Mouse (Mus musculus) heart, embryonic 10.5 days (tissue): Measurements from ENCODE around the gene Angptl7. TPM values are rescaled to one million over a fixed set of nuclear protein-coding genes. Genes with fewer than 3 reads are reported as not detected.
A peak's percentile ranks its signal among the peaks of the same experiment; 100 is the strongest.

Experiments
- DNase-seq: peaks from one replicate; pipeline ENCODE4 v3.0.0-alpha.2; 2017; ENCODE audit warnings: low spot score
- H3K27ac ChIP-seq: fragments of 300-500 bp; sonication (generic); 2 replicates; pipeline ENCODE4 v1.5.1; 2016; ENCODE audit warnings: mild to moderate bottlenecking
- H3K27me3 ChIP-seq: fragments of 300-500 bp; sonication (generic); 2 replicates; pipeline ENCODE4 v1.6.1; 2016; ENCODE audit warnings: mild to moderate bottlenecking; ENCODE audit not compliant: poor library complexity, insufficient read depth, severe bottlenecking
- H3K36me3 ChIP-seq: fragments of 300-500 bp; sonication (generic); 2 replicates; pipeline ENCODE4 v1.6.1; 2016; ENCODE audit warnings: mild to moderate bottlenecking, moderate library complexity
- H3K4me1 ChIP-seq: fragments of 300-500 bp; sonication (generic); 2 replicates; pipeline ENCODE4 v1.6.1; 2016; ENCODE audit warnings: mild to moderate bottlenecking
- H3K4me3 ChIP-seq: fragments of 300-500 bp; sonication (generic); 2 replicates; pipeline ENCODE4 v1.5.1; 2016; ENCODE audit warnings: mild to moderate bottlenecking, moderate library complexity
- H3K9me3 ChIP-seq: fragments of 300-500 bp; sonication (generic); 2 replicates; pipeline ENCODE4 v1.6.1; 2016; ENCODE audit warnings: mild to moderate bottlenecking, moderate library complexity
- WGBS: fragments of 180-500 bp; shearing (Covaris S2); methylation state at CpG from one replicate; pipeline ENCODE4 v1.1.7; 2016; 5-methylcytosine and 5-hydroxymethylcytosine counted together
- polyA plus RNA-seq: library from polyadenylated mRNA; unstranded; fragments of >200 nt; fragmentation: Nextera tagmentation; extraction: Ambion mirVana; gene quantifications from 2 replicates; pipeline ENCODE4 v1.2.1, GENCODE M21; 2016

Angptl7 gene
- polyA plus RNA-seq, 1 experiment from 2014 or later: 2.8 TPM

DNA sequence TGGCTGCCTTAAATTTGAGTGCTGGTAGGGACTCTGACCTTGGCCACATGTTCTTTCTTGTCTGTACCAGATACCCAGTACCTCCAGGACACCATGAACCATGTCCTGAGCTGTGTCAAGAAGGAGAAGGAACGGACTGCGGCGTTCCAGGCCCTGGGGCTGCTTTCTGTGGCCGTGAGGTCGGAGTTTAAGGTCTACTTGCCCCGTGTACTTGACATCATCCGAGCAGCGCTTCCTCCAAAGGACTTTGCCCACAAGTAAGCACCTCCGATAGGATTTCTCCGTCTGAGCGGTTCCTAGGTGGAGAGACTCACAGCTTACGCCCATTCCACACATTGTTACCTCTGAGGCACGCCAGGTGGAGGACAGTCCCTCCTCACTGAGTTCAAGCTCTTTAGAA, 37.5 kb downstream of the Angptl7 start:
- 95% methylated on average over 13 of the region's 13 CpGs for WGBS
- no peak overlapping the region for H3K4me3 ChIP-seq
- DNase-seq: no peak
- H3K36me3 ChIP-seq: peaks cover 98% of the 10 kb centered on the region
- H3K4me1 ChIP-seq: no peaks in the 10 kb centered on the region
- H3K27ac ChIP-seq: no peak overlapping the region
- H3K9me3 ChIP-seq: no peaks in the 10 kb centered on the region
- H3K27me3 ChIP-seq: no peaks in the 10 kb centered on the region

DNA sequence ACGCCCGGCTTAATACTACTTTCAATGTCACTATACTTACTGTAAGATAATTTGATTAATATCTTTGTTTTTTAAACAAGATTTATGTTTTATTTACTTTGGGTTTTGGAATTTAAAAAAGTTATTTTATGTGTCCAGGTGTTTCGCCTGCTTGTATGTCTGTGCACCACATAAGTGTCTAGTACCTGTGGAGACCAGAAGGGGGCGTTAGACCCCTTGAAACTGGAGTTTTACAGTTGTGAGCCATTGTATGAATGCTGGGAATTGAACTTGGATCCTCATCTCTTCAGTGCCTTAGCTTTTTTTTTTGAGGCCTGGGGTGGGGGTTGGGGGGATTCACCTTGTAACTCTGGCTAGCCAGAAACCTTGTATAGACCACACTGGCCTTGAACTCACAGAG, 38.5 kb downstream of the Angptl7 start:
- no peaks in the 10 kb centered on the region for H3K27me3 ChIP-seq
- DNase-seq: no peak
- no peaks in the 10 kb centered on the region for H3K4me1 ChIP-seq
- WGBS: 81% methylated on average over 4 of the region's 4 CpGs
- peaks cover 100% of the 10 kb centered on the region for H3K36me3 ChIP-seq
- H3K27ac ChIP-seq: no peak overlapping the region
- H3K9me3 ChIP-seq: no peaks in the 10 kb centered on the region
- no peak overlapping the region for H3K4me3 ChIP-seq

DNA sequence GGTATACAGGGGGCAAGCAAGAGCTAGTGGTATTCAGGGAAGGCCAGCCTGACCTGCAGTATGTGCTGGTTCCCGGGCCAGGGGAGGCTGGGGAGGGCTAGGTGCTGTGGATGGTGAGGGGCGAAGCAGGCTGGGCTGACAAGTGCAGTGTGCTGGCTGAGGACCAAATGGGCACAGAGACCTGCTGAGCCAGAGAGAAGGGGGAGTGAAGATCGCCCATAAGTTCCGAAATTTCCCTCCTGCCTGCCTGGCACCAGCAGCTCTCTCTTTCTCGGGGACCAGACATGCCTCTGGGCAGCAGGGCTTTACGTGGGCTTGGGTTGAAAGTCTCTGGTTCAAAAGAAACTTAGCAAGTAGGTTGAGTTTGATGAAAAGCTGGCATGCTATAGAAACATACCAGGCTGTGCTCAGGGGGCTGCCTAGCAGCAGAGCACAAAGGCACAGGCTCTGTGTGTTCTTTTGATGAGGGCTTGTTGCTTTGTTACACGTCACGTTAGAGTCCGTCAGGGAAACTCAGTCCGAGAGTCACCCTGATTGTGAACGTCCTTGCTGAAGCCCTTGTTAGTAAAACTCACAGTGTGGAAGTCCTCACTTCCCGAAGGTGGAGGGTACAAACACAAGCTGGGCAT, 39.5 kb downstream of the Angptl7 start:
- H3K36me3 ChIP-seq: peaks cover 100% of the 10 kb centered on the region
- H3K27me3 ChIP-seq: no peaks in the 10 kb centered on the region
- 95% methylated on average over 12 of the region's 12 CpGs for WGBS

DNA sequence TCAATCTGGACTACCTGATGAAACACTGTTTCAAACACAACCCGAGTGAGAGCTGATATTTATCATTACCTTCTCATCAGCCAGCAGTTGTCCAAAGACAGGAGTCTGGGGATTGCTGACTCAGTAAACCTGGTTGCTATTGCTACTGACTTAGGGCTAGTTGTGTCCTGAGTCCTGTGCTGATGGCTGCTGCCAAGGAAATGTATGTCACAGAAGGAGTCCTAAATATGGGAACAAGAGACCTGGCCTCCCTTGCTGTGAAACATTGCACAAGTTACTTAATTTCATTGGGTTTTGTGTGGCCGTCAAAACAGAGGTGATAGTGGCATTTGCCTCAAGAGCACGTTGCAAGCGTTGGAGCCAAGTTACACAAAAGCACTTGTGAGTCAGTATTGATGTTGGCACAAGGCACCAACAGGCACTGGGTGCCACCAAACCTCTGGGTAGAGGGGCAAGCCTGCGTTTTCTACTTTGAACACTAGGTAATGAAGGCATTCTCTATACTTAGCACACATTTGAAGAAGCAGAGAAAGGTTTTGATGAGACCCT, 44.7 kb downstream of the Angptl7 start:
- Histone ChIP-seq H3K4me1 (no peaks in the 10 kb centered on the region), H3K27me3 (no peaks in the 10 kb centered on the region), H3K4me3 (no peak overlapping the region), H3K9me3 (no peaks in the 10 kb centered on the region), H3K36me3 (peaks cover 85% of the 10 kb centered on the region), H3K27ac (no peak overlapping the region)
- WGBS: 90% methylated on average over 5 of the region's 5 CpGs
- no peak for DNase-seq

More for the DNA sequence above, 39.5 kb downstream of the Angptl7 start:
- Histone ChIP-seq H3K4me3 (no peak overlapping the region), H3K9me3 (no peaks in the 10 kb centered on the region), H3K27ac (no peak overlapping the region), H3K4me1 (no peaks in the 10 kb centered on the region)
- DNase-seq: no peak

DNA sequence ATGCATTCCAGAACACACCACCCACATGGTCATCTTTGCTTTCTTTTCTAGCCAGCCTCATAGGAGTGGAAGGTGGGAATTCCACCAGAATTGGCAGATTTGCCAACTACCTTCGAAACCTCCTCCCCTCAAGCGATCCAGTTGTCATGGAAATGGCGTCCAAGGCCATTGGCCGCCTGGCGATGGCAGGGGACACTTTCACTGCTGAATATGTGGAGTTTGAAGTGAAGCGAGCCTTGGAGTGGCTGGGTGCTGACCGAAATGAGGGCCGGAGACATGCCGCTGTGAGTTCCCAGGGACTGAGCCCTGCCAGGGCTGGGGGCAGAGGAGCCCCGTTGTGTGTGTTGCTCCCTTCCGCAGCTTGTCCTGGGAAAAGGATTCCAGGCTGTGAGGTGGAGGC, 46.6 kb downstream of the Angptl7 start:
- WGBS: 92% methylated on average over 11 of the region's 11 CpGs
- H3K36me3 ChIP-seq: peaks cover 67% of the 10 kb centered on the region

DNA sequence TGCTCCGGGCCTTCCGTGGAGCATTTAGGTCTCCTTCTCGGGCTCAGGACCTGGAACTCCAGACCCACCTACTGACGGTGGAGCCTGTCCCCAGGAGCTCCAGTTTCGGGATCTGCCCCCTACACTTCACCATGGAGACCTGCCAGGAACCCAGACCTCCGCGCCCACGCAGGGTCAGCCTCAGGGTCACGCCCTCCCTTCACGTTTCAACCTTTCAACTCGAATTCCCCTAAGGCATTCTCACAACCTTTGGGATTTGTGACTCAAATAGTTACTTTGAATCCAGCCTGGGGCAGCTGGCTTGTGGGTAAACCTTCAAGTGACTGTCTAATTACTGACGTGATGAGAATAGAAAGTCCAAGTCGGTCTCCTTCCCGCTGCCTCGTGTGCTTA, 51.4 kb downstream of the Angptl7 start:
- no peaks in the 10 kb centered on the region for H3K9me3 ChIP-seq
- H3K27me3 ChIP-seq: no peaks in the 10 kb centered on the region
- H3K27ac ChIP-seq: peak overlapping the region; percentile 92
- DNase-seq: no peak
- WGBS: under 1% methylated on average over 15 of the region's 15 CpGs
- H3K36me3 ChIP-seq: peaks cover 18% of the 10 kb centered on the region
- H3K4me1 ChIP-seq: peaks cover 22% of the 10 kb centered on the region
- H3K4me3 ChIP-seq: peak overlapping the region; percentile 98

More for the DNA sequence above, 46.6 kb downstream of the Angptl7 start:
- peaks cover 12% of the 10 kb centered on the region for H3K4me1 ChIP-seq
- H3K27ac ChIP-seq: no peak overlapping the region
- H3K9me3 ChIP-seq: no peaks in the 10 kb centered on the region
- H3K4me3 ChIP-seq: no peak overlapping the region
- no peaks in the 10 kb centered on the region for H3K27me3 ChIP-seq
- no peak for DNase-seq

DNA sequence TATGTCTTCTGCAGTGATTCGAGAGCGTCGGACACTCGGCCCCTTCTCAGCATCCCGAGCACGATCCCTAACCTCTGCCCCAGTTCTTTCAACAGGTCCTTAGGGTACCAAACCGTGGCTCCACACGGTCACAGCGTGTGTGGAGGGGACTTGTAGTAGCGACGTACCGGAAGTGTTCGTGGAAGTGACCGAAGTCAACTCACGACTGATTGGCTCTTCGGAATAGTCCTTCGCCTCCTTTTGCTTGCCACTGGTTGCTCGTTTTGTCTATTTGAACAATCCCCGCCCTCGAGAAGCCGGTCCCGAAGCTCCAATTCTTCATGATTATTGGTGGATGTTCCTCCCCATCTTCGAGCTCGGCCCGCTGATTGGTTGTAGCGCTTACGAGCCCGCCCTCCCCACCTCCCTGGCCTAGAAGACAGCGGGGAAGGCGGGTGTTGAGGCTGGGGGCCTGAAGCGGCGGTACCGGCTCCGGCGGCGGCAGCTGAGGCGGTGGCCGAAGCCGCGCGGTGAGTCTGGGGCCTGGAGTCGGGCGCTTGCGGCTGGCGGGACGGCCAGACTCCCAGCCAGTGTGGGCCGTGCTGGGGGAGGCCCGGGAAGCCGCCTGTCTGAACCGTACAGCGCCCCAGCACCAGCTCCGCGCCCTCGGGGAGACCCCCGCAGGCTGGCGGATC, 51.9 kb downstream of the Angptl7 start, which contains the start of gene Mtor:
Gene Mtor, plus strand, starts transcription at position 433 of the 674 bp plus-strand sequence.
- H3K9me3 ChIP-seq: no peaks in the 10 kb centered on the region
- H3K27ac ChIP-seq: peak within 1 kb of the TSS; percentile 92
- no peaks in the 10 kb centered on the region for H3K27me3 ChIP-seq
- under 1% methylated on average over 56 of the region's 56 CpGs for WGBS
- H3K4me3 ChIP-seq: peak within 1 kb of the TSS; percentile 98
- H3K36me3 ChIP-seq: peaks cover 13% of the 10 kb centered on the region
- peaks cover 24% of the 10 kb centered on the region for H3K4me1 ChIP-seq
- peak; percentile 99 for DNase-seq

Other genes starting within 250 kb of the Angptl7 start
- 0.04 TPM in 2 replicates for gene Disp3, start 212.5 kb downstream of the Angptl7 start, polyA plus RNA-seq
- gene Ubiad1, start 55.7 kb downstream of the Angptl7 start, polyA plus RNA-seq: 24.7 and 26.9 TPM in 2 replicates
- 17.3 and 19.9 TPM in 2 replicates for gene Mtor, start 51.8 kb downstream of the Angptl7 start, polyA plus RNA-seq
- gene Exosc10, start 58.0 kb upstream of the Angptl7 start, polyA plus RNA-seq: 82.7 and 90.1 TPM in 2 replicates
- gene Srm, start 91.0 kb upstream of the Angptl7 start, polyA plus RNA-seq: 197 and 306 TPM in 2 replicates
- 0.27 and 0.82 TPM in 2 replicates for gene Masp2, start 102.1 kb upstream of the Angptl7 start, polyA plus RNA-seq
- gene Tardbp, start 126.6 kb upstream of the Angptl7 start, polyA plus RNA-seq: 238 and 301 TPM in 2 replicates
- not detected in 2 replicates for gene Gm572, start 142.9 kb upstream of the Angptl7 start, polyA plus RNA-seq